Mouse (Mus musculus) CH12F3 (cell line): ENCODE measurements around the gene Rftn2.

Source experiments
- in situ Hi-C: fragments of 300-500 bp; cut with MboI; formaldehyde crosslinking; loops from 2 replicates; pipeline ENCODE4 v1.14.3; 2020; ENCODE audit warnings: low sequenced_read_pairs

Gene Rftn2

DNA sequence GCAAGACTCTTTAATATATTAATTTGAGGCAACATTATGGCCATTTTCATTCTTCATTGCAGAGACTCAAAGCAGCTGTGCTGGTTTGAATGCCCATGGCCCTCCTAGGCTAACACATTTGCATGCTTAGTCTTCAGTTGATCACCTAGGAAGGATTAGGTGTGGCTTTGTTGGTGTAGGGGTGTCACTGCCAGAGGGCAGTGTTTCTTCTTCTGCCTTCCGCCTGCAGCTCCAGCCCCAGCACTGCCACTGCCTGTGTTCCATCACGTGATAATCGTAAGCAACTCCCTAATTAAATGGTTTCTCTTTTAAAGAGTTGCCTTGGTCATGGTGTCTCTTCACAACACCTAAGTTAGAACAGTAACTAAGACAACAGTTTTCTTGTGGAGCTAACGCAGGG is 13.8 kb downstream of the Rftn2 start:
- in situ Hi-C loops = no loop called here

DNA sequence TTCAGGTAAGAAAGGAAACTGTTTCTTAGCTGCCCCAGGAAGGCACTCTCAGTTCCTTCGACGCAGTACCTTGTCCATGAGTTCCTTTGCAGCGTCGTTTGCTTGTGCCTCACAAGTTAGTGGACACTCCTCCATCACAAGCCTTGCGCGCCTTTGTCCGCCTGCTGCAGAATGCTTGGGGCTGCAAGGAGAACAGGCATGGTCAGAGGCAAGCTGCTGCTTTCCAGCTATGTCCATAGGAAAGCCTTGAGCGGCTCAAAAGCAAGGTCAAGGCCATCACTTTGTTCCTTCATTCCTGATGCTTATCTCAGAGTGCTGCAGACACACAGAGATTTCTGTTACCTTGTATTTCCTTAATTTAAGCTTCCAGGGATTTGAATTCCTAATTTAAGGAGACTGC is 15.5 kb downstream of the Rftn2 start:
- in situ Hi-C loops = no loop called here

DNA sequence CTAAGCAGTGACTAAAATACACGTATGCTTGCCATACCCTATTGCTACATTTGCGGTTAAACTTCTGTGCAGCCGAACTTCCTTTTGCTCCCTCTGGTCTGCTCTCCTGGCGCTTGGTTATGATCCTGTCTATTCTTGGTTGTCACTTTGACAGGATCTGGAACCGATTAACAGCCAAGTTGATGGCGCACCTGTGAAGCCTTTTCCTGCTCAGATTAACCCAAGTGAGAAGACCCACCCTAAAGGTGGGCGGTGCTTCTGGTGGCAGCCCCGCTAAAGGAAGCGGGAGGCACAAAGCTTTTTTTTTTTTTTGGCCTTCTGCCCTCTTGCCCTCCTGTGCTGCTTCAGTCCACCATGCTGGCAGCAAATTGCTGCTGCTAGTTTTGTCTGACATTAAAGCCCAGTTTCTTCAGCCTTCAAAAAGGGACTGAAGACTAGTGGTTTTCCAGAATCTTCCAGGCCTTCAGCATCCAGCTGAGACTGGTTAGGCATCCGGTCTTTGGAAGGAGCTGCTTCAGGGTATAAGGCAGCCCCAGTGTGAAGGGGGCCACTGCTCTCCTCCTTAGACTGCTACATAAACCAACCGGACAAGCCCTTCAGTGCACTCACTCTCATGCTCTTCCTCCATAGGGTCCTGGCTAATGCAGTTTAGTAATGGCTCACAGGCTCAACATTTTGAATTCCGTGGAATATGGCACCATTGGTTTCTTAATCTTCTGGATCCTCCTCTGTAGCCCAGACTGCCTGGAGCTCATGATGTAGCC is 16.2 kb downstream of the Rftn2 start:
- in situ Hi-C loops = no loop called here

DNA sequence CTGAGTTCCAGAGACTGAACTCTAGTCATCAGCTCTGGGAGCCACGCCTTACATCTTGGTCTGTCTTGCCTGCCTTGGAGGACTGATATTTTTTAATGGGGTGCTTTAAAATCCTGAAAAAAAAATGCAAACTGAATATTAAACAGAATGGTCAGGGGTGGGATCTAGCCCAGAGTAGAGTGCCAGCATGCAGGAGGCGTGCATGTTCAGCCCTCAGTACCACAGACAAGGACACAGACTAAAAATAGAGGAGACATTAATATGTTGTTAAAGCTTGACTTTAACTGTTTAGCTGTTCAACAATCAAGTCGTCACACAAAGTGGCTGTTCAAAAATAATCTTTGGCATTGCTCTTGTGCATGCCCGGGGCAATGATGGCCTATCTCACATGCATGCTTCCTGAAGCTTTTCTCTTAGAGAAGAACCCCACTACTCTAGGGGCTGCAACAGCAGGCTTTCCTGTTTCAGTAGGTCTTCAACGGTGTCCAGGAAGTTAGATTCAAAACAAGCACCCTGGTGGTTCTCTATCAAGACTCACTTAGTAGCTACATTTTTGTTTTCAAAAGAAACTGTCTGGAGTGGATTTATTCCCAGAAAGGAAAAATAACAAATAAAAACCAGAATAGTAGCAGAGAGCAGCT is 18.0 kb downstream of the Rftn2 start:
- in situ Hi-C loops = no loop called here

DNA sequence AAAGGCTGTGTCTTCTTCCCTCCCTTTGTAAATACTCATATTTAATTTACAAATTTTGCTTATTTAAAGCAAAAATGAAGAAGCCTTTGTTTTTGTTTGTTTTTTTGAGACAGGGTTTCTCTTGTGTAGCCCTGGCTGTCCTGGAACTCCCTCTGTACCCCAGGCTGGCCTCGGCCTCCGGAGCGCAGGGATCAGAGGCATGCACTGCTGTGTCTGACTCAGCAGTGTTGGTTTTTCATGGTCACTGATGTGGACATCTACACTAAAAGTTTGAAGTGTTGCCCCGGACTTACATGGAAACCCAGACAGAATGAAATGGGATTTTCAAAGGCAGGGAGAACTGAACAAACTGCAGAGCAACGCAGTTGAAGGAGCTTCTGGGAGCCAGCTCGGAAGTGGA is 19.0 kb downstream of the Rftn2 start:
- in situ Hi-C loops = no loop called here

DNA sequence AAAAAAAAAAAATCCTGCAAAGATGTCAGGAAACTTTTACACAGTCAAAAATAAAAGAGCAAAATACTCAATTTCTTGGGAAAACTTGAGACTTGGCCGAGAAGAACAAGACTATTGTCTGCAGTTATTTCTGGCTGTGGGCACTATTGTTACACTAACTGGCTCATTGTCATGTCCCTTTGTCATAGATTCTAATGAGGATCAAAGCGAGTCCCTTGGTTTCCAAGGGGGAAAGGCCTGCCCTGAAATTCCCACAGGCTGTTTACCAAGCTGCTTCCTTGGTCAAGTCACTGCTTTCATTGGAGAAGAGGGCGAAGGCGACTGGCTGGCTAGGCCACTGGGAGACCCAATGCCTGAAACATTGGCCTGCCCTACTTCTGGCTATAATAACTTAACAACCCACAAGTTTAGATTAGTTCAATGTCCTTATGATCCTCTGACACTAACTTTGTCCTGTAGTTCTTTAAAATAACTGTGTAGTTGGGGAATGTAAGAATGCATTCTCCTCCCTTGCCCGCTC is 20.7 kb downstream of the Rftn2 start:
- in situ Hi-C loops = no loop called here

DNA sequence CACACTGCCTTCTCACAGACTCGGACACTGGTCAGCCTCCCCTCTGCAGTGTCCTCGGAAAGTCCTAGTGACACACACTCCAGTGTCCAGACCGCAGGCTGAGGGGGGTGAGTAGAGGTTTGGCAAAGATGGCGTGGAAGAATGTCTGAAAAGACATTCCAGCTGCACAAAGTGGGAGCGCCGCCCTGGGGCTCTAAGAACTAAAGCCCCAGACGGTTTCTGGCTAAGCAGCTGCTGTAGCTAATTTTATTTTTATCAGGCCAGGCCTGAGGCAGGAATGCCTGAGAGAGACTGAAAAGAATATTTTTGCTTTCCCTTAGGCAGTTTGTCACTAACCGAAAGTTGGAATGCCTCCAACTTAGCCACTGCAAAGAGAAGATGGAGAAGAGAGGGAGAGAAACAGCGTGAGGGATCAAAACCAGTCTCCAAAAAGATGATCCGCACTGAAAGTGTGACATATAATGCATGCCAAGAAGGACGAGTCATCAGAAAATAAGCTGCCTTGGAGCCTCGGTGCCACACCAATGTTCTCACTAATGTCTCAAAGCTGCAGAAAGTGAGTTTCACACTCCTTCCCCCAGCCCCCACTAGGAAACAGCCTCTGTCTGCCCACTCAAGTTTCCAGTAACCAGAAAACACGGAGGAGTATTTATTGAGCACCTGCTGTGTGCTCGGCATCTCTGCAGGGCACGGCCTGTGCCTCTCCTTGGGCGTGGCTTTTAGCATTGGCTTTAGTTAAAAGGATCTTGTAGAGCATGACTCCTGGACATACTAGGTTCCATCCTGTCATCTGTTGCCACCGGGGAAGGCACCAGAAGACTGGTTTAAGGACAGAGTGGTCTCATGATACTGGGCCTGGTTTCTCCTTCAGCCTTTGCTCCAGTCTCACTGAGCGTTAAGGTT is 24.5 kb downstream of the Rftn2 start:
- in situ Hi-C loops = no loop called here

DNA sequence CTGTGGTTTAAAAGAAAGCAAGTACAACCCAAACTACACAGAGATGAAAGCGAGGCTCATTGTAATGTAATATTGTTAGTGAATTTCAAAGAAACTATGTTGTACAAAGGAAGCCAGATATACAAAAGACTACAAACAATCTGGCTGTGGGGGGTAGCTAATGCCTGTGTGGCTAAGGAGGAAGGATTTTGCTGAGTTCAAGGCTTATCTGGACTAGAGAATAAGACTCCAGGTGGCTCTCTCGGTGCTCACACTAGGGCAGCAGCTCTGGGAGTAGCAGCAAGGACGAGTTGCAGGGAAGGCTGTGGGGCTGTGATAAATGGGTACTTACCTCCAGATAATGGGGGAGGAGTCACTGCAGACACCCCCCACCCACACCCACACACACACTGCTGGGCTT is 27.9 kb downstream of the Rftn2 start:
- in situ Hi-C loops = no loop called here

DNA sequence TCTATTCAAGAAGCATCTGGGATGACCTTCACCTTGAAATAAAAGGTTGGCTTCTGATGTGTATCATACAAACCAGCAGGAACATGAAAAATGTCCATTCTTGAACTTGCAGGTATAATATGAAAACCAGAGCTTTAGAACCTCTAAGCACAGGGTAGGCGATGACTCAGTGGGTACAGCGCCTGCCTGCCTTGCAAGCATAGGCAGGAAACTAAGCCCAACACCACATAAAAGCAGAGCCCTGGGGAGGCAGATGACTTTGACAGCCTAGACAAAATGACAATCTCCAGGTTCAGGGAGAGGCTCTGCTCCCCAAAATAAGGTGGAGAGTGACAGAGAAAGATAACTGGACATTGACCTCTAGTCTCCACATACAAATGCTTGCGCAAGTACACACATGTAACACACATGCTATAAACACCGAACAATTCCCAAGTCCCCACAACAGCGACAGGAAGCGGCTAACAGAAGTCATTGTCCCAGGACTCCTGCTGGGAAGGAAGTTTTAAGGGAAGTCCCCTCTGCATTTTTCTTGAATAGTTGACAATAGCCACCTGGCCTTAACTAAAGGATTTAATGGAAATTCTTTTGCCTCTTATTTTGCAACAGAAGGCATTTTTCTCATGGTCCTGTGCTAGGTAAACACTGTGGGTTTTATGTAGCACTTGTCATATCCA is 30.1 kb downstream of the Rftn2 start:
- in situ Hi-C loops = no loop called here

DNA sequence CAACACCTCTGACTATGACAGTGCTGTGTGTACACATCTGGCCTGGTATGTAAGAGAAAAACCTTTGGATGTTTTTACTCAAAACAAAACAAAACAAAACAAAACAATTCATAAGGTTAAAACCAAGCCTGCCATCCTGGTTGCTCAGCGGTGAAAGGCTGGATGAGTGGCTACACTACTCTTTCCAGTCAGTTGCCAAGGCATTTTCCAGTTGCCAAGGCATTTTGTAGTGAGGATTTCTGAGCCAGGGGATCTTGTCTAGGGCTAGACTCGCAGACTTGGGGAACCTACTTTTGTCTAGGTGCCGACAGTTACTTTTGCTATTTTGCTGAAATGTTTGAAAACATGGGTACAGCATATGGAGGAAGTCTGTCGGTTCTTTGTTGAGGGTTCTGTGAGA is 31.6 kb downstream of the Rftn2 start:
- in situ Hi-C loops = no loop called here

DNA sequence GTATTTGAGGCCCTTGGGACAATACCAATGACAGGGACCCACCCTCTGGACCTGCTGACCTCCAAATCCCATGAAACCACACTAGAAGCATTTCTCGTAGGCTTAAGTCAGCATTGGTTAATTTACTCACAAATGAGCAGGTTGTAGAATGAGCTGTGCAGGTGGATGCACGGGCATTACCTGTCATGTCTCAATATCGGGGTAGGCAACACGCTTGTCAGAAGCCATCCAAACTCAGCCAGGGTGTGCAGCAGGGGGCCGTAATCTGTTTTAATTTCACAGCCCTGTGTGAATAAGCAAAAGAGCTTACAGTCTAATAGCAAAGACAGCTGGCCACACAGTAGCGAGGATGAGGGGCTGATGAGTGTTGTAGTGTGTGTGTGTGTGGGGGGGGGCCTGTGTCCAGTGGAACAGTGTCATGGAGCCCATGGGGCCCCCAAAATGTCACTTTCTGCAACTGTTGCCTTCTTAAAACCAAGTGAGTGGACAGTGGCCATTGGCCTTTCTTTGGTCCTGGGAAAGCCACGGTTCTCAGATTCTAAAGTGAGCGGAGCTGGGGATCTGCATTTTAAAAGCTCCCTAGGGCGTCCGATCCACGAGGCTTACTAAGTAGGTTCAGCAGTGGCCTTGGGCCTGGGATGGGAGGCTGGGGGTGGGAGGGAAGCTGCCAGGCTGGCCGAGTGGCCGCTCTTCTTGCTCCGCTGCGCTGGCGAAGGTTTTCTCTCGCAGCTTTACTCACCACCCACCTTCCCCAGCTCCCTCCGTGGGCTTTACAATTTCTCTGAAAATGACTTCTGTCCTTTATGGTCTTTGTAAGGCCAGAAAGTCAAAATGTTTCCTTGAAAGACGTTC is 32.3 kb downstream of the Rftn2 start:
- in situ Hi-C loops = no loop called here

DNA sequence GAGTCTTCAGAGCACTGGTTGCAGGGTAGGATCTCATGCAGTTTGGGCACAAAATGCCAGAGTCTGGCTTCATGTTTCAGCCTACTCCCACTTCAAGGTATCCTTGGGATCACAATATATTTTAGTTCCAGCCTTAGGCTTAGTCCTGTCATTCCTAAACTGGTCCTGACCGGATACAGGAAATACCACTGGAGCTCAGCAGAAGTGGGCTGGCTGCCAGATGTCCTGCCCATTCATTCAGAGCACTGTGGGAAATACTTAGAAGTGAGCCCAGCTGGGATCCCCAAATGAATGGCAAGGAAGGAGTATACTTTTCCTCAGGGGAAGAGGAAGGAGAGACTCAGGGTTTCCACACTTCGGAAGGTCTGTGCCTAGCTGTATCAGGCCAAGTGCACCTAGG is 33.3 kb downstream of the Rftn2 start:
- in situ Hi-C loops = no loop called here

DNA sequence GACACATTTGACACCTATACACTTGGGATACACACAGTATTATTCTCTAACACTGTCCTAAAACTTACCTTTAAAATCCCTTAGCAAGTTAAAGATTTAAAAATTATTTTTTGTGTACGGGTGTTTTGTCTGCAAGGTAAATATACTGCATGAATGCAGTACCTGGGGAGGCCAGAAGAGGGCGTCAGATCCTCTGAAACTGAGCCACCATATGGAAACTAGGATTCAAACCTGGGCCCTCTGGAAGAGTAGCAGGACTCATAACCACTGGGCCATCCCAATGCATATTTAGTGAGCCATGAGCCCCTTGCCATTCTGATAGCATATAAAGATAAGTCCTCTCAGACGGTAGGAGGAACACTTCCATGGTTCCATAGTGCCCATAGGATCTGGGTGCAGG is 33.8 kb downstream of the Rftn2 start:
- in situ Hi-C loops = no loop called here

DNA sequence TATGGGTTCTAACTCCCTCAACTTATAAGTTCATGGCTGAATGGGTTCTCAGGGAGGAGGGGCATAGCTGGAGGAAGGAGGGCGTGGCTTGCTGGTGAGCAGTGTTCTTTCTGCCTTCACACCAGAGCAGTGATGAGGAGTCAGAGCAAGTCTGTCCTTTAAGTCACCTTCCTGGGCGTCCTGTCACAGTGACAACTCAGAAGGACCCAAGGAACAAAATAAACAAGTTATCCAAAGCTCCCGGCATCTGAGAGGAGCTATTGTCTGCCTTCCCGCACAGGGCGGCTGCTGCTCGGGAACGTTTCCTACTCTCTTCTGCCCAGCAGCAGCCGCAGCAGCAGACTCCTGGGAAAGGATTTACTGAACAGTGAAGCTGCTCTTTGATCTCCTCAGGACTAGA is 34.6 kb downstream of the Rftn2 start:
- in situ Hi-C loops = no loop called here

DNA sequence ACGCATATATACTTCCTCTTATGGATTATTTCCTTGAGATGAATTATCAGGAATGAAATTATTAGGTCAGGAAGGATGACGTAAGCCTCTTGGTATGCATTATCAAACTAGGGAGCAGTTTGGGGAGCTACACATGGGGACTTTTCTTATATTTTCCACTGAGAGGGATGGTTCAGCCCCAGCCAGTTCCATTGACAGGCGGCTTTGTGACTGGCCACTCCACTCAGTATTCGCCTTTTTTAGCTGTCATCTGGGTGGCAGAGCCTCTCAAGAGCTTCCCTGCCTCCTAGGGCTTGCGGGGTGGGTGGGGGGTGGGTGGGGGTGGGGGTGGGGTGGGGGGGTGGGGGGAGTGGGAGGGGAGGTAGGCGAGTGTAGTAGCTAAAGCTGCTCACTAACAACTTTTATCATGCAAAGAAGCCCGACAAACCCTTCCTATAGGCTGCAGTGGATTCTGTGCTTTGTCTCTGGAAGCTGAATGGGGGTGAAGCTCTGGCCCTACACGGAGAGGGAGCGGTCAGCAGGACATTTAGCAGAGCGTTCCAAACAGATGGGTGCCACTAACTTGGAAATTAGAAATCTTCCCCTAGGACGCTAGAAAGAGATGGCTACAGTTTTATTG is 39.9 kb downstream of the Rftn2 start:
- in situ Hi-C loops = no loop called here

DNA sequence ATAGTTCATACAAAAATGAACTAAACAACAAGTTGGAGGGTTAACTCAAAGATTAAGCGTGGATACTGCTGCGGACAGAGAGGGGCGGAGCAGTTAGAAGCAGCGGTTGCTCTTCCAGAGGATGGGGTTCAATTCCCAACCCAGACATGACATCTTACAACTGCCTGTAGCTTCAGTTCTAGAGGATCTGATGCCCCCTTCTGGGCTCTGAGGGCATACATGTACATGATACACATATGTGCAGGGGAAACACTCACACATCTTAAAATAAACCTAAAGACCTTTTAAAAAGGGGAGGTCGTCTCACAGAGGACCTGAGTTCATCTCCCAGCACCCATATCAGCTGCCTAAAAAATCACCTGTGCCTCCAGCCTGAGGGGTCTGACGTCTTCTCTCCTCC is 40.9 kb downstream of the Rftn2 start:
- in situ Hi-C loops = no loop called here

DNA sequence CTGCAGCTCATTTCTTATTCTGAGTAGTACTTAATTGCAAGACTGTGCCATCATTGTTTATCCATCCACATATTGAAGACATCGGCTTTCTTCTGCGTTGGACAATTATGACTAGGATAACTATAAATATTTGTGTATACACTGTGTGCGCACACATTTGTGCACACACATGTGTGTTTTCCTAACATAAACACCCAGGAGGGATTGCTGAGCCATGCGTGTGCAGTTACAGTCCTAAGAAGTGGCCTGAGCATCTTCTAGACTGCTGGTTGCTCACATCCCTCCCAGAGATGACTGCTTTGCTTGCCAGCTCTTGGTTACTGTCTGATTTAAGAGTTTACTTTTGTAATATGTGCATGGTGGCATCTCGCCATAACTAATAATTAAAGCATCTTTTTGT is 44.2 kb downstream of the Rftn2 start:
- in situ Hi-C loops = no loop called here

DNA sequence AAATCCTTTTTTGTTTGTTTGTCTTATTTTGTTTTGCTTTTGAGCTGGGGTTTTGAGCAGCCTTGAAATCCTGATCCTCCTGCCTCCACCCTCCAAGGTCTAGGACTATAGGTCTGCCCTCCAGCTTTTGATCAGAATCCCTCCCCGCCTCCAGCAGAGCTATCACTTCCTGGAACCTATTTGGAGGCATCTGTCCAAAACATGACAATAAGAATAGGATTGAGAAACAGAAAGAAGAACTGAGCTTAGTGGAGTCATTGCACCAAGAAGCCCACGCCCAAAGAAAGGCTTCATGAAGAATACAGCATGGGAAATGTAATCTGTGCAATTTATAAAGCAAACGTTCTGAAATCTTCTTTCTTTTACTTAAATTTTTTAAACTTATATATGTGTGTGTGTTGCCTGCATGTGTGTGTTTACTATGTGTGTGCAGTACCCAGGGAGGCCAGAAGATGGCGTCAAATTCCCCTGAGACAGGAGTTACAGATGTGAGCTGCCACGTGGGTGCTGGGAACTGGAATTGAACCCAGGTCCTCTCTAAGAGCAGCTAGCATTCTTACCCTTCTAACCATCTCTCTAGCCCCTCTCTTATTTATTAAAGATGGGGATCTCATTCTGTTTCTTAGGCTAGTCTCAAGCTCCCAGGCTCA is 46.5 kb downstream of the Rftn2 start:
- in situ Hi-C loops = no loop called here

DNA sequence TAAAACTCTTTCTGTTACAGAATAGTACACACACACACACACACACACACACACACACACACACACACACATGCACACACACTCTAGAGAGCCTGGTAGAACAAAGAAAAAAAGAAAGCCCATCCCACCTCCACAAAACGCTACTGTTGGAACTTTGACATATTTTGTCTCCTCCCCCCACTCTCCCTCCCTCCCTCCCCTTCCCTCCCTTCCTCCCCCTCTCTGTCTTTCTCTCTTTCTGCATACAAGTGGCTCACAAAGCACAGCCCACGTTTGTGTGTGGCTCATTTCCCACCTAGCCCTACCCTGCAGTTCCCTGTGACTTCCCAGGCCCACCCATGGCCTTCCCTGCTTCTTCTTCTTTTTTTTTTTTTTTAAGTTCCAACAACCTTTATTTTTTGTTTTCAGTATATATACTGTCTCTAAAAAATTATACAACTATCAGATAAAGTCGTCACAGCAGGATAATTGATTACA is 52.0 kb downstream of the Rftn2 start:
- in situ Hi-C loops = no loop called here
